Mouse (Mus musculus): ENCODE results near the gene Rbbp4. TPM values are rescaled to one million over a fixed set of nuclear protein-coding genes. Genes with fewer than 3 reads are reported as not detected.

The Rbbp4 gene
- total and polyA plus RNA-seq, 3 experiments: 16.8 to 70.7 (median 67.0) TPM

DNA sequence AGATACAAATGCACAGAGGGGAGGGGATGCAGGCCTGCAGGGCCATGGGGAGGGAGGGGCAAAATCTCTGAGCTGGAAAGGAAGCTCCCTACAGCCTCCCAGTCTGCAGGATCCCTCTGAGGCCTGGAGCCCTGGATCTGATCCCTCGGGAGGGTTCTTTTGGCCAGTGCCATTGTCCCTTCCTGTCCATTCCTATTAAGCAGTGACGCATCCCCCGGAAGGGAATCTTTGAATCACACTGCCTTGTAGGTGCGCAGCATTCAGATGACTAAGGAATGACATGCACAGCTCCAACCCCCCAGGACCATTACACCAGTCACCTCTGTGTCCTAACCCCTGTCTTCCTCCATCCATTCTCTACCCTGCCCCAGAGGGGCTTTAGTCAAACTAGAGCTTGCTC, 76.1 kb downstream of the Rbbp4 start:
- peak in 1 of 2 experiments; percentile 58 for DNase-seq
- Histone ChIP-seq H3K4me1 (ENCODE audit: control insufficient read depth, insufficient read depth, low read length) (peaks cover 23% of the 10 kb centered on the region), H3K79me2 (replicated peaks; ENCODE audit: control insufficient read depth, insufficient read depth, low read length) (no peaks in the 10 kb centered on the region), H3K36me3 (ENCODE audit: control insufficient read depth, insufficient read depth, low read length) (no peaks in the 10 kb centered on the region), H3K9ac (ENCODE audit: low read depth, low read length) (no peak overlapping the region), H3K4me3 (no peak overlapping the region), H3K27ac (no peak overlapping the region), H3K27me3 (ENCODE audit: control insufficient read depth, insufficient read depth, low read length) (no peaks in the 10 kb centered on the region)
- no peak for TF ChIP-seq CTCF (IDR thresholded peaks at IDR 0.05)
- no peak for TF ChIP-seq POLR2A (IDR thresholded peaks at IDR 0.05; ENCODE audit: insufficient read depth, low read depth, low read length)
- 0 out of 2 replicates have a peak, but pooled peaks have one; percentile 21 for TF ChIP-seq EP300 (IDR thresholded peaks at IDR 0.05; ENCODE audit: insufficient read depth, low read depth, low read length)
- intact Hi-C loops (cut with DNase I): no loop called here
- 38% methylated on average over 4 of the region's 4 CpGs for WGBS

Small RNAs within 50 kb of the gene (microRNA-seq; reads per million reads assigned to microRNA genes)
- gene Gm22994: 0 reads per million in 2 experiments

Other genes with a start within 250 kb of the Rbbp4 start
- gene Tmem54, start 229.8 kb downstream of the Rbbp4 start, total RNA-seq (2021): not detected
- 0.23 TPM in 1 of 2 replicates, not detected in the other for gene Tmem54, start 229.8 kb downstream of the Rbbp4 start, polyA plus RNA-seq (2012; rRNA removed)
- under 1 TPM in 1 of 2 experiments, not detected in 1; 0.14 TPM for gene Hpca, start 213.3 kb downstream of the Rbbp4 start, total RNA-seq (2021)
- 0.23 and 0.62 TPM in 2 replicates for gene Hpca, start 213.3 kb downstream of the Rbbp4 start, polyA plus RNA-seq (2012; rRNA removed)
- 100 to 1,000 TPM; 338 to 388 TPM for gene Fndc5, start 198.4 kb downstream of the Rbbp4 start, total RNA-seq (2021)
- 197 and 335 TPM in 2 replicates for gene Fndc5, start 198.4 kb downstream of the Rbbp4 start, polyA plus RNA-seq (2012; rRNA removed)
- gene S100pbp, start 145.6 kb downstream of the Rbbp4 start, total RNA-seq (2021): 10 to 100 TPM; 10.2 to 14.2 TPM
- 6.6 and 13.3 TPM in 2 replicates for gene S100pbp, start 145.6 kb downstream of the Rbbp4 start, polyA plus RNA-seq (2012; rRNA removed)
- gene Yars, start 145.6 kb downstream of the Rbbp4 start, total RNA-seq (2021): 10 to 100 TPM; 26.3 to 29.7 TPM
- gene Yars, start 145.6 kb downstream of the Rbbp4 start, polyA plus RNA-seq (2012; rRNA removed): 10.4 and 18.4 TPM in 2 replicates
- 1 to 10 TPM; 3.2 to 3.7 TPM for gene C77080, start 74.0 kb downstream of the Rbbp4 start, total RNA-seq (2021)
- 3.8 and 4.4 TPM in 2 replicates for gene C77080, start 74.0 kb downstream of the Rbbp4 start, polyA plus RNA-seq (2012; rRNA removed)
- gene Sync, start 47.8 kb downstream of the Rbbp4 start, total RNA-seq (2021): 10 to 100 TPM; 17.7 to 17.9 TPM
- gene Sync, start 47.8 kb downstream of the Rbbp4 start, polyA plus RNA-seq (2012; rRNA removed): 8.7 and 18.8 TPM in 2 replicates
- 10 to 100 TPM; 19.5 to 27.2 TPM for gene Zbtb8os, start 325 bp upstream of the Rbbp4 start, total RNA-seq (2021)
- gene Zbtb8os, start 325 bp upstream of the Rbbp4 start, polyA plus RNA-seq (2012; rRNA removed): 9.1 and 13.0 TPM in 2 replicates
- gene Zbtb8a, start 42.7 kb upstream of the Rbbp4 start, total RNA-seq (2021): 1 to 10 TPM; 2.5 to 3.5 TPM
- 3.2 and 5.5 TPM in 2 replicates for gene Zbtb8a, start 42.7 kb upstream of the Rbbp4 start, polyA plus RNA-seq (2012; rRNA removed)
- gene Zbtb8b, start 105.5 kb upstream of the Rbbp4 start, total RNA-seq (2021): under 1 TPM; 0.07 to 0.10 TPM
- 0.08 and 0.09 TPM in 2 replicates for gene Zbtb8b, start 105.5 kb upstream of the Rbbp4 start, polyA plus RNA-seq (2012; rRNA removed)
- 10 to 100 TPM; 48.8 to 50.3 TPM for gene Bsdc1, start 126.2 kb upstream of the Rbbp4 start, total RNA-seq (2021)
- 21.3 and 25.0 TPM in 2 replicates for gene Bsdc1, start 126.2 kb upstream of the Rbbp4 start, polyA plus RNA-seq (2012; rRNA removed)
- gene Tssk3, start 155.7 kb upstream of the Rbbp4 start, total RNA-seq (2021): not detected
- 0.14 TPM in 1 of 2 replicates, not detected in the other for gene Tssk3, start 155.7 kb upstream of the Rbbp4 start, polyA plus RNA-seq (2012; rRNA removed)
- gene Fam229a, start 155.8 kb upstream of the Rbbp4 start, total RNA-seq (2021): under 1 TPM in 1 of 2 experiments, not detected in 1; 0.45 TPM
- 0.64 TPM in 1 of 2 replicates, not detected in the other for gene Fam229a, start 155.8 kb upstream of the Rbbp4 start, polyA plus RNA-seq (2012; rRNA removed)
- gene Marcksl1, start 178.2 kb upstream of the Rbbp4 start, total RNA-seq (2021): 1 to 10 TPM; 3.5 to 5.1 TPM
- gene Marcksl1, start 178.2 kb upstream of the Rbbp4 start, polyA plus RNA-seq (2012; rRNA removed): 5.1 and 7.0 TPM in 2 replicates
- 10 to 100 TPM; 15.7 to 16.1 TPM for gene Hdac1, start 207.3 kb upstream of the Rbbp4 start, total RNA-seq (2021)
- gene Hdac1, start 207.3 kb upstream of the Rbbp4 start, polyA plus RNA-seq (2012; rRNA removed): 17.9 and 35.2 TPM in 2 replicates
- gene Lck, start 238.3 kb upstream of the Rbbp4 start, total RNA-seq (2021): 1 to 10 TPM in 1 of 2 experiments, under 1 TPM in 1; 0.84 to 1.1 TPM
- gene Lck, start 238.3 kb upstream of the Rbbp4 start, polyA plus RNA-seq (2012; rRNA removed): 1.6 and 3.5 TPM in 2 replicates
- under 1 TPM in 1 of 2 experiments, not detected in 1; 0.81 TPM for gene Fam167b, start 243.2 kb upstream of the Rbbp4 start, total RNA-seq (2021)
- 1.4 and 1.8 TPM in 2 replicates for gene Fam167b, start 243.2 kb upstream of the Rbbp4 start, polyA plus RNA-seq (2012; rRNA removed)